Mouse (Mus musculus): ENCODE measurements around the gene Gsto1. TPM values are rescaled to one million over a fixed set of nuclear protein-coding genes. Genes with fewer than 3 reads are reported as not detected.

Gsto1 gene
- total RNA-seq, 2 experiments from 2014 or later: 52.8 to 55.9 TPM

DNA sequence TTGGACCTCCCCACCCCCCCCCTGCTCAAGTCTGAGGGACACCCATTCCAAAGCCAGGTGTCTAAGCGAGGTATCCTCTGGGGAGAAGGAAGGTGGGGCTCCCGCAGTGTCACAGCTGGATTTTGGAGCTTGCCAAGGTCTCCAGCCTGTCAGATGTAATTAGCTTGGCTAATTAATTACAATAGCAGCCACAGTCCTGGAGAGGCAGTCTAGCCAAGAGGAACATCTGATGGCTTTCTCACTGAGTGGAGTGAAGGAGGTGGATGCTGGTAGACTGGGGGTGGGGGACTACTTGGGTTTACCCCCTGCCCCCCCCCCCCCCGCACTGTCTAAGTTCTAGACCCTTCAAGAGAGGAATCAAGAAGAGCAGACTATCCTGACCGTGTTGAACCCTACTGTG, 48.9 kb downstream of the Gsto1 start:
- H3K4me3 ChIP-seq: no peak overlapping the region
- no peak for DNase-seq (ENCODE audit: low spot score in 2 of 2)
- TF ChIP-seq CTCF (conservative IDR thresholded peaks at IDR 0.05): no peak
- H3K27ac ChIP-seq: no peak overlapping the region

DNA sequence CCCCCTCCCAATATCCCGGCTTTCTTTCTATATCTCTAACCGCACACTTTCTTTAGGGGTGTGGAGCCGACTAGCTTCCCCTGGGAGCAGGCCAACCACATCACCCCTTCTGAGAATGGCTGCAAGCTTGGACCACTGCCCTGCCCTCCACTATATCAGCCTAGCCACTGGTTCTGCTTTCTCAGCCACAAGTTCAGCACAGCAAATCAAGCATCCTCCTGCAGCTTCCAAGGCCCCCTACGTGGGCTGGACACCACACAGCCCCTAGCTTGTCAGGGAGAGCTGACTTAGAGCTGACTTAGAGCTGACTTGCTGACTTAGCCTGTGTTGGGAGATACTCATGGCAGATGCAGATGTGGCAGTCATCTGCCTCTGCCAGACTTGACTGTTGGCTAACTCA, 50.3 kb downstream of the Gsto1 start:
- H3K27ac ChIP-seq: no peak overlapping the region
- no peak for TF ChIP-seq CTCF (conservative IDR thresholded peaks at IDR 0.05)
- DNase-seq (ENCODE audit: low spot score in 2 of 2): no peak
- H3K4me3 ChIP-seq: no peak overlapping the region

DNA sequence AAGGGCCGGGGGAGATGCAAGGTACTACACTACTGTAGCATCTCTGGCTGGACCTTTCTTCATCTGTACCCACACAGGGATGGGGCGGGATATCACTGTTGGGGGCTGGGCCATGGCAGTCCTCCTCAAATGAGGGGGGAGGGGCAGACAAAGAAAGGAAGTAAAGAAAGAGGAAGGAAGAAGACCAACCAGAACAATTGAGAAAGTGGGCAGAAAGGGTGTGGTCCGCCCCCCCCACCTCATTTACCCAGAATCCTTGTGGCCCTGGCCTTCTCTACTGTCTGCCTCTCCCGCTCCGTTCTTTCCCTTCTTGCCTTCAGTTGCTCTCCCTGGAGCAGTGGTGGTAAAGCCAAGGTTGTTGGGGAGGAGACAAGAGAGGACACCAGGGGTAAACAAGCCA, 50.8 kb downstream of the Gsto1 start:
- TF ChIP-seq CTCF (conservative IDR thresholded peaks at IDR 0.05): no peak
- Histone ChIP-seq H3K27ac (no peak overlapping the region), H3K4me3 (no peak overlapping the region)
- no peak for DNase-seq (ENCODE audit: low spot score in 2 of 2)

DNA sequence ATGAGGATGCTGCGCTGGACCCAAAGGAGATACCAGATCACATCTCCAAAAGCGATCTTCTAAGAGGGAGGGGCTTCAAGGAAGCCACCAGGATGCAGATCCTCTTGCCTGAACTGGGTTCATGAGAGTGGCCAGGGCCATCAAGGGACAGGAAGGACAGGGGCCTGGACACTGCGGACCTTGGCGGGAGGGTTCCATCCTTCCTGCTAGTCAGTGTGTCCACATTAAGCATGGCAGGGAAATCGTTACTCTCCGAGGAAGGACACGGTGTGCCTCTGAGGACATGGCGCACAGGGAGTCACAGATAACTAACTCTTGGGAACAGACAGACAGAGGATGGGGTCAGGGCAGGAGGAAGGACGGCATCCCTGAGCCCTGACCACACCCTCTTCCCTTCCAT, 52.8 kb downstream of the Gsto1 start:
- DNase-seq (ENCODE audit: low spot score in 2 of 2): no peak
- no peak for TF ChIP-seq CTCF (conservative IDR thresholded peaks at IDR 0.05)
- H3K27ac ChIP-seq: no peak overlapping the region
- no peak overlapping the region for H3K4me3 ChIP-seq

GRCm38 (mm10) chr19:47908961-47909371, 54.2 kb downstream of the Gsto1 start:
- TF ChIP-seq CTCF (conservative IDR thresholded peaks at IDR 0.05): no peak
- Histone ChIP-seq H3K4me3 (no peak overlapping the region), H3K27ac (no peak overlapping the region)

GRCm38 (mm10) chr19:47909387-47910116, 54.8 kb downstream of the Gsto1 start:
- TF ChIP-seq CTCF (conservative IDR thresholded peaks at IDR 0.05): no peak
- no peak for DNase-seq (ENCODE audit: low spot score in 2 of 2)
- no peak overlapping the region for H3K27ac ChIP-seq
- no peak overlapping the region for H3K4me3 ChIP-seq

More at GRCm38 (mm10) chr19:47908961-47909371, 54.2 kb downstream of the Gsto1 start:
- no peak for DNase-seq (ENCODE audit: low spot score in 2 of 2)

DNA sequence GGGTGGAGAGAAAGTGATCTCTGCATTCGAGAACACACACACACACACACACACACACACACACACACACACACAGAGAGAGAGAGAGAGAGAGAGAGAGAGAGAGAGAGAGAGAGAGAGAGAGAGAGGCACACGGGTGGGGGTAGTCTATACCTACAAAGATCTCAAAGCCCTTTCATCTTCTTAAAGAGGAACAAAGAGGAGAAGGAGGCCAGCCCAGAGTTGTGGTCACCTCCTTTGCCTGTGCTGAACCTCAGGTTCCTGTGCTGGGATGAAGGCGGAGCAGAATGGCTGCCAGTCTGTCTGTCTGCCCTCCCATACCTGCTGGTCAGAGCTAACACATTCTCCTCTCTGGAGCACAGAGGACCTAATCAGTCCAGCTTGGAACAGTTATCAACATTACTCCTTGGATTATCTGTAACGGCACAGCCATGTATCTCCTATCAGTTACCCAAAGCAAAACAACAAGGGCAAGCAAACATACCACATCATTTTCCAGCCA, 55.4 kb downstream of the Gsto1 start:
- Histone ChIP-seq H3K4me3 (no peak overlapping the region), H3K27ac (no peak overlapping the region)
- TF ChIP-seq CTCF (conservative IDR thresholded peaks at IDR 0.05): no peak
- DNase-seq (ENCODE audit: low spot score in 2 of 2): no peak

DNA sequence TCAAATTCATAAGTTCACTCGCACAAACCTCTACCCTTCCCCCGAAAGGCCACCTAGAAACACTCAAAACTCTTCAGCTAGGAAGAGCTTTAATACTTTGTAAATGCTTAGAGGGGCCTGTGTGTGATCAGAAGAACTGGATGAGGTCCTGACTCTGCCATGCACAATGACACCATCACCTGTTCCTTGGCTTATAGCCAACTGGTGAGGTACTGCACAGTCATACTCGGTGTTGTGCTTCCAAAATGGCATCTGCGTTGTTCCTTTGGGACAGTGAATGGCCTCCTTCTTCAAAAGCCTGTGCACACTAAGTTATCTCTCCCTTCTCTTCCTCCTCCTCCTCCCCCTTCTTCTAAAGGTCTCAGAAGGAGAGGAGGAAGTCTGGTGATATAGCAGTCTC, 56.0 kb downstream of the Gsto1 start:
- no peak for TF ChIP-seq CTCF (conservative IDR thresholded peaks at IDR 0.05)
- H3K4me3 ChIP-seq: no peak overlapping the region
- H3K27ac ChIP-seq: no peak overlapping the region
- DNase-seq (ENCODE audit: low spot score in 2 of 2): no peak

DNA sequence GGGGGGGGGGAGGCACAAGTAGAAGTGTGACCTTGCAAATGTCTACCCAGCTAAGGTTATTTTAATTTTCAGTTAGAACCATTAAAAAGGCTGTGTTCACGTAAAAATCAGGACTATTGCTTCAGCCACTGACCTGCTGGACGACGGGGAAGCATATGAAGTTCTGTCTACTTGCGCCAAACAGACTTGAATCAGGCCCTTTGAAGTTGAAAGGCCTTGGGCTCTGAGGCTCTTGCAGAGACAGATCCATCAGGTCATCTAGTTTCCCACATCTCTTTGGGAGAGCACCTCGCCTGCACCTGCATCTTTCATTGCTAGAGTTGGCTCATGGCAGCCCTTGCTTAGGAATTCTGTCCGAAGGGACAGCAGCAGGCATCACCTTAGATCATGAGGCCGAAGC, 58.6 kb downstream of the Gsto1 start:
- no peak for TF ChIP-seq CTCF (conservative IDR thresholded peaks at IDR 0.05)
- no peak overlapping the region for H3K27ac ChIP-seq
- no peak overlapping the region for H3K4me3 ChIP-seq
- no peak for DNase-seq (ENCODE audit: low spot score in 2 of 2)

GRCm38 (mm10) chr19:47914191-47914590, 59.4 kb downstream of the Gsto1 start:
- no peak for DNase-seq (ENCODE audit: low spot score in 2 of 2)
- H3K27ac ChIP-seq: no peak overlapping the region
- TF ChIP-seq CTCF (conservative IDR thresholded peaks at IDR 0.05): no peak
- no peak overlapping the region for H3K4me3 ChIP-seq

Other genes with a start within 250 kb of the Gsto1 start
- not detected for gene Col17a1, start 162.9 kb upstream of the Gsto1 start, total RNA-seq (2021)
- gene Sfr1, start 123.3 kb upstream of the Gsto1 start, total RNA-seq (2021): 100 to 1,000 TPM in 1 of 2 experiments, 10 to 100 TPM in 1; 95.4 to 103 TPM
- gene Gsto2, start 10.6 kb downstream of the Gsto1 start, total RNA-seq (2021): 1 to 10 TPM; 2.9 to 3.5 TPM
- gene Cfap43, start 64.3 kb downstream of the Gsto1 start, total RNA-seq (2021): under 1 TPM; 0.37 to 0.95 TPM
- gene Itprip, start 64.3 kb downstream of the Gsto1 start, total RNA-seq (2021): 1 to 10 TPM; 1.2 to 1.9 TPM
- under 1 TPM; 0.34 to 0.49 TPM for gene Cfap58, start 82.7 kb downstream of the Gsto1 start, total RNA-seq (2021)

Measured in layer of hippocampus, adult 2 months (tissue).